Mouse (Mus musculus): ENCODE data around the gene Kif22. TPM values are rescaled to one million over a fixed set of nuclear protein-coding genes. Genes with fewer than 3 reads are reported as not detected.

Gene Kif22
- total RNA-seq (2021) (under 1 TPM; 0.65 to 0.84 TPM), polyA plus RNA-seq (2012; rRNA removed) (0.39 and 0.59 TPM in 2 replicates)
- long read RNA-seq, partial matches to known transcripts = 1 of 1 reads
- long read RNA-seq, other reads (novel, unspliced or antisense) = 0 of 1 reads

DNA sequence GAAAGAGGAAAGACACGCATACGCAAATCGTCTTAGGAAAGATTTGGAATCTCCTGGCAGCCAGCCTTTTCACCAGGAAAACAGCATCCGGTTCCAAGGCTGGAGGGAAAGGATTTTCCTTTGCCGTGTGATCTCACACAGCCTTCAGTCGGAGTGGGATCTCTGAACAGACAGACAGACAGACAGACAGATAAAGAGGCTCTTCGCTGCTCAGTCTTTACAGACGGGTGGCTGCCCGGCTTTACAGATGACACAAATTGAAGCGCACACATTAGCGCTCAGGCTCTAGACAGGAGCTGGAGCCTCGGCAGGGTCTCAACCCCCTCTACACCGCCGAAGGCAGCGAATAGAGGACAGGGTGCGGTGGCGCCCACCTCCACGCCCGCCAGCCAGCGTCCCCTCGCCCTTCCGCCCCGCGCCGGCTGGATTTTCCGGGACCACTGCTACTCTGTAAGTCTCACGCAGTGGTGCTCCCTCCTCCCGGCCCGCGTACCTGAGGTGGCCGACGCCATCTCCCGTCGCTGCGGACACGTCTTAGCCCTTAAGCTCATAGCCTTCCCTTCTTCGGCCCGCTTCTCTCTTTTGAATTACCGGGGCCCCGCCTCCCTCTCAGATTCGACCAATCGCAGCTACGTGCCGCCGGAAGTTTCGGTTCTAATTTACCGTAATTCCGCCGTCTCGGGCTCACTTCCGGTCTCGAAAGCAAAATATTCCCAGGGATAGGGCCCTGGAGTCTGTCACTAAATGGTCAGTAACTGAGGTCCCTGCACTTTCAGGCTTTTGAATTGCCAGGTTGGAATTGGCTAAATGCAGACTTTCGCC is at the start of gene Kif22:
Kif22 (minus strand) TSS at position 621 of the 822 bp plus-strand sequence.
- H3K9ac ChIP-seq (ENCODE audit: low read depth, low read length) = peak within 1 kb of the TSS; percentile 80
- under 1% methylated on average over 53 of the region's 53 CpGs for WGBS
- no peaks in the 10 kb centered on the region for H3K79me2 ChIP-seq (replicated peaks; ENCODE audit: control insufficient read depth, insufficient read depth, low read length)
- no peaks in the 10 kb centered on the region for H3K36me3 ChIP-seq (ENCODE audit: control insufficient read depth, insufficient read depth, low read length)
- DNase-seq = peak; percentile 90 to 94
- H3K4me3 ChIP-seq = peak within 1 kb of the TSS; percentile 78
- H3K27me3 ChIP-seq (ENCODE audit: control insufficient read depth, insufficient read depth, low read length) = no peaks in the 10 kb centered on the region
- intact Hi-C loops (cut with DNase I) = no loop called here
- H3K4me1 ChIP-seq (ENCODE audit: control insufficient read depth, insufficient read depth, low read length) = peaks cover 2% of the 10 kb centered on the region; the same call in 1 of the 2 replicates
- peak; percentile 63; the same call in 1 of the 2 replicates for TF ChIP-seq POLR2A (IDR thresholded peaks at IDR 0.05; ENCODE audit: insufficient read depth, low read depth, low read length)
- no peak for TF ChIP-seq CTCF (IDR thresholded peaks at IDR 0.05)
- peak within 1 kb of the TSS; percentile 88 for H3K27ac ChIP-seq

DNA sequence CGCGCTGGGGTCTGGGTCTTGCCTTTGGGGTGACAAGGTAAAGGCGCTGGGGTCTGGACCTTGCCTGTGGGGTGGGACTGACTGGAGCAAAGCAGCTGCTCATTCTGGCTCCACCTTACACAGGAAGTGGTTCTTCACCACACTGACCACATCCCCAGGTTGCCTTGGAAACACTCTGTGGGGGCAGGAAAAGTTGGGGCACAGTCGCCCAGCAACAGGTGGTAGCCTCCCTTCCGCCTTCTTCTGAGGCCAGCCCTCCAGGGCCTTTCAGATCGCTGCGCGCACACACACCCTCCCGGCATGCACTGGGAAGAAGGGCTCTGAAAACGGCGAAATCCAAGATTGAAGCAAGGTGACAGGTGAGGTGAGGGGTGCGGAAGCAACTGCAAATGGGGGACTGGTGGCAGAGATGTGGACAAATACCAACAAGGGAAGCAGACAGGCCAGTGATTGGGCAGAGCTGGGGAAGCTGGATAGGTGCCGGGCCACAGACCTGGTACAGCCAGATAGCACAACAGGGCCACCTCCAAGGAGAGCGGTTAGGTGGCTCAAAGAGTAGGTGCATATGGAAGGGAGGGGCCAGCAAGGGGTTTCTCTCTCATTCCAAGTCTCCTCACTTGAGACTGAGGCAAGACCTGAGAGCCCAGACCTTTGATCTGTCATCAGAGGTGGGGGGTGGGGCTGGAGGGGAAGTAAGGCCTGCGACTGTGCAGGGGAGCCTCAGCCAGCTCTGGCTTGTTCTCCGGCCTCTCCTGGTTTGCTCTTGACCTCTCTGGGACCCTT is 49.0 kb upstream of the Kif22 start, which contains the start of gene AI467606:
AI467606 (plus strand) TSS at position 246 of the 783 bp plus-strand sequence.
- no peak within 1 kb of the TSS for H3K4me3 ChIP-seq
- 0 out of 2 replicates have a peak, but pooled peaks have one; percentile 49 for TF ChIP-seq POLR2A (IDR thresholded peaks at IDR 0.05; ENCODE audit: insufficient read depth, low read depth, low read length)
- no peak for TF ChIP-seq CTCF (IDR thresholded peaks at IDR 0.05)
- TF ChIP-seq EP300 (IDR thresholded peaks at IDR 0.05; ENCODE audit: insufficient read depth, low read depth, low read length) = no peak
- no peak within 1 kb of the TSS for H3K27ac ChIP-seq
- intact Hi-C loops (cut with DNase I) = no loop called here
- WGBS = 65% methylated on average over 16 of the region's 16 CpGs
- H3K27me3 ChIP-seq (ENCODE audit: control insufficient read depth, insufficient read depth, low read length) = no peaks in the 10 kb centered on the region
- H3K4me1 ChIP-seq (ENCODE audit: control insufficient read depth, insufficient read depth, low read length) = no peaks in the 10 kb centered on the region
- peak within 1 kb of the TSS; percentile 43 for H3K9ac ChIP-seq (ENCODE audit: low read depth, low read length)
- H3K36me3 ChIP-seq (ENCODE audit: control insufficient read depth, insufficient read depth, low read length) = no peaks in the 10 kb centered on the region
- H3K79me2 ChIP-seq (replicated peaks; ENCODE audit: control insufficient read depth, insufficient read depth, low read length) = no peaks in the 10 kb centered on the region
- peak; percentile 69 to 86 for DNase-seq

- WGBS = 86% methylated on average over 20 of the region's 20 CpGs
- H3K9ac ChIP-seq (ENCODE audit: low read depth, low read length) = no peak overlapping the region
- intact Hi-C loops (cut with DNase I) = no loop called here
- H3K27ac ChIP-seq = no peak overlapping the region
- no peak overlapping the region for H3K4me3 ChIP-seq
- H3K79me2 ChIP-seq (replicated peaks; ENCODE audit: control insufficient read depth, insufficient read depth, low read length) = no peaks in the 10 kb centered on the region
- no peaks in the 10 kb centered on the region for H3K4me1 ChIP-seq (ENCODE audit: control insufficient read depth, insufficient read depth, low read length)
- H3K36me3 ChIP-seq (ENCODE audit: control insufficient read depth, insufficient read depth, low read length) = no peaks in the 10 kb centered on the region
- H3K27me3 ChIP-seq (ENCODE audit: control insufficient read depth, insufficient read depth, low read length) = no peaks in the 10 kb centered on the region
- DNase-seq = no peak
- no peak for TF ChIP-seq CTCF (IDR thresholded peaks at IDR 0.05)
- TF ChIP-seq POLR2A (IDR thresholded peaks at IDR 0.05; ENCODE audit: insufficient read depth, low read depth, low read length) = no peak
- no peak for TF ChIP-seq EP300 (IDR thresholded peaks at IDR 0.05; ENCODE audit: insufficient read depth, low read depth, low read length)
Observed at GRCm38 (mm10) chr7:127090154-127091113, 48.2 kb upstream of the Kif22 start.

GRCm38 (mm10) chr7:127088901-127089845 is 46.9 kb upstream of the Kif22 start:
- intact Hi-C loops (cut with DNase I) = no loop called here
- Histone ChIP-seq H3K9ac (ENCODE audit: low read depth, low read length) (no peak overlapping the region), H3K79me2 (replicated peaks; ENCODE audit: control insufficient read depth, insufficient read depth, low read length) (no peaks in the 10 kb centered on the region), H3K4me3 (no peak overlapping the region), H3K27me3 (ENCODE audit: control insufficient read depth, insufficient read depth, low read length) (no peaks in the 10 kb centered on the region), H3K36me3 (ENCODE audit: control insufficient read depth, insufficient read depth, low read length) (no peaks in the 10 kb centered on the region), H3K4me1 (ENCODE audit: control insufficient read depth, insufficient read depth, low read length) (no peaks in the 10 kb centered on the region), H3K27ac (no peak overlapping the region)
- peak; percentile 39 to 48 for DNase-seq
- WGBS = 24% methylated on average over 27 of the region's 27 CpGs
- TF ChIP-seq EP300 (IDR thresholded peaks at IDR 0.05; ENCODE audit: insufficient read depth, low read depth, low read length) = no peak
- TF ChIP-seq CTCF (IDR thresholded peaks at IDR 0.05) = no peak
- TF ChIP-seq POLR2A (IDR thresholded peaks at IDR 0.05; ENCODE audit: insufficient read depth, low read depth, low read length) = no peak

All from heart, adult 2 months (tissue).